Mouse (Mus musculus): Measurements from ENCODE around the gene Hcls1.

DNA sequence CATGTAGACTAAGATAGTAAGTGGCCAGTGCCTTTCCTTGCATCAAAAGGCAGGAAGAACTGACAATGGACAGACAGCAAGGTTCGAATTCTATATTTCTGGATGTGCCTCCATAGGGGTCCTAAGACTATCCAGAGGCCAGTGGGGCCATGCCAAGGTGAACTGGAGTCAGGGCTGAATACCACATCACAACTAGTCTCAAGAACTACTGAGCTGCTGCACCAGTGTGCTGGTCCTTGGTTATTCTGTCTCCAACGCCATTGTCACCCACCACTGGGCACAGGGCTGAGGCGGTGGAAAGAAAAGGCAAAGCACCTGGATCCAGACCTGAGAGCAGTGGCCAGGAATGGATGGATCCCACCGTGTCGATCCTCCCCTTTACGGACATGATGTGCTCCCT lies 2.2 kb upstream of the Hcls1 start:
- TF ChIP-seq CTCF (IDR thresholded peaks at IDR 0.05; ENCODE audit: low read depth, low read length) (no peak), POLR2A (IDR thresholded peaks at IDR 0.05; ENCODE audit: borderline replicate concordance, low read depth, low read length) (no peak)

Data from bone marrow macrophage, adult 2 months (primary cell).